Mouse (Mus musculus): ENCODE measurements around the gene Lrch1.

DNA sequence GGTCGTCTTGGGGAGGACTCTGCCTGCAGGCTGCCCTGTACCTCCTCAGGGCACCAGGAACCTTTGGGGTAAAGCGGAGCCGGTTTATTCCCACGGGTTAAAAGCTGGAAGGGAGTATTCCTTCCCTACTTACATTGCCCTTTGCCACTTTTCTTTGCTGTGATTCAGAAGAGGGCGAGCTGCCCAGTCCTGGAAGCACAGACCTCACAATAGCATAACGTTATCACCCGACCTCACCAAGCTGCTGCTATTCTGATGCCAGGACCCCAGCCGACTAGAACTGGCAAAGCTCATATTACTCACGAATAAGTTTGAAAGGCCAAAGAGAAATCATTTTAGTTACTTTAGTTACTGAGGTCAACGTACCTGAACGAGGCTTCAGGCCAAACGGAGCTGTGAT lies 152.7 kb downstream of the Lrch1 start:
- TF ChIP-seq CTCF (conservative IDR thresholded peaks at IDR 0.05; ENCODE audit: low read length) (no peak), POU5F1 (IDR thresholded peaks at IDR 0.05; ENCODE audit: borderline replicate concordance, low read length) (no peak)

Measured in E14TG2a.4 (cell line).